Mouse (Mus musculus) G1E (cell line): ENCODE results near the gene Gm44805. TPM values are rescaled to one million over a fixed set of nuclear protein-coding genes. Genes with fewer than 3 reads are reported as not detected.

Experiments used
- ATAC-seq: 2 replicates; pipeline ENCODE4 v1.8.0; 2016; ENCODE audit warnings: mild to moderate bottlenecking; ENCODE audit not compliant: insufficient number of reproducible peaks, poor library complexity, low FRiP score, severe bottlenecking; ENCODE audit errors: extremely low read depth
- DNase-seq: peaks from one replicate; pipeline ENCODE4 v3.0.0; 2012; ENCODE audit warnings: low spot score
- H3K27me3 ChIP-seq: 2 replicates; pipeline ENCODE4 v1.6.1; 2012; ENCODE audit warnings: mild to moderate bottlenecking, low read length, inconsistent platforms; ENCODE audit not compliant: insufficient read depth
- H3K36me3 ChIP-seq: replicated peaks from 2 replicates; pipeline ENCODE3; 2012; ENCODE audit warnings: mild to moderate bottlenecking, inconsistent platforms
- H3K4me1 ChIP-seq: 2 replicates; pipeline ENCODE4 v1.6.1; 2012; ENCODE audit warnings: low read depth, low read length, inconsistent platforms, mixed read lengths; ENCODE audit not compliant: insufficient read depth
- H3K4me3 ChIP-seq: 2 replicates; pipeline ENCODE4 v1.5.1; 2012; ENCODE audit warnings: low read depth, mild to moderate bottlenecking, inconsistent platforms, low read length, moderate library complexity, mixed read lengths
- H3K9me3 ChIP-seq: replicated peaks from 2 replicates; pipeline ENCODE4 v1.6.1; 2012; ENCODE audit warnings: inconsistent platforms
- CTCF ChIP-seq: IDR thresholded peaks from 2 replicates; pipeline ENCODE4 v1.5.1; 2012; ENCODE audit warnings: low read depth, low read length, inconsistent platforms, mixed read lengths
- GATA1 ChIP-seq: IDR thresholded peaks from 2 replicates; pipeline ENCODE4 v1.6.1; 2012; ENCODE audit warnings: borderline replicate concordance, low read length, inconsistent platforms, mixed read lengths
- GATA2 ChIP-seq: IDR thresholded peaks from 2 replicates; pipeline ENCODE4 v1.6.1; 2012; ENCODE audit warnings: low read depth, low read length, inconsistent platforms, borderline replicate concordance
- POLR2AphosphoS5 ChIP-seq: IDR thresholded peaks from 2 replicates; pipeline ENCODE4 v1.6.1; 2012; ENCODE audit warnings: low read depth, low read length, inconsistent platforms; ENCODE audit not compliant: insufficient replicate concordance
- TAL1 ChIP-seq: conservative IDR thresholded peaks from 2 replicates; pipeline ENCODE4 v1.6.1; 2012; ENCODE audit warnings: low read depth, low read length, inconsistent platforms, mixed read lengths
- polyA plus RNA-seq: library from polyadenylated mRNA; stranded (reverse); fragments of >175 nt; gene quantifications from 2 replicates; pipeline ENCODE4 v1.2.3, GENCODE M21; 2012
- total RNA-seq, 2 experiments: library from RNA; stranded (forward) in 1 of 2; stranded (reverse) in 1 of 2; fragments of 200-1000 nt in 1 of 2; fragments of >200 nt in 1 of 2; fragmentation: Nextera tagmentation in 1 of 2; gene quantifications; 2 replicates each; pipeline ENCODE4 v1.2.3; 2014 to 2017

Gm44805 gene
- not detected in 2 replicates for total RNA-seq (2014; fragmentation: Nextera tagmentation)
- total RNA-seq (2017): not detected in 2 replicates
- not detected in 2 replicates for polyA plus RNA-seq

GRCm38 (mm10) chr7:19681202-19681694, at the start of gene Gm44805, which contains the start of gene Apoc4:
Gm44805 (minus strand) TSS chr7:19681423.
Apoc4 (minus strand) TSS chr7:19681479.
- H3K4me1 ChIP-seq: peaks cover 17% of the 10 kb centered on the region
- ATAC-seq: no peak
- H3K36me3 ChIP-seq: no peaks in the 10 kb centered on the region
- no peak for DNase-seq
- H3K4me3 ChIP-seq: no peak within 1 kb of the TSS
- H3K27me3 ChIP-seq: peaks cover 10% of the 10 kb centered on the region; the same call in 1 of the 2 replicates
- H3K9me3 ChIP-seq: no peaks in the 10 kb centered on the region
- TF ChIP-seq TAL1 (no peak), GATA1 (no peak), CTCF (no peak), GATA2 (no peak)

DNA sequence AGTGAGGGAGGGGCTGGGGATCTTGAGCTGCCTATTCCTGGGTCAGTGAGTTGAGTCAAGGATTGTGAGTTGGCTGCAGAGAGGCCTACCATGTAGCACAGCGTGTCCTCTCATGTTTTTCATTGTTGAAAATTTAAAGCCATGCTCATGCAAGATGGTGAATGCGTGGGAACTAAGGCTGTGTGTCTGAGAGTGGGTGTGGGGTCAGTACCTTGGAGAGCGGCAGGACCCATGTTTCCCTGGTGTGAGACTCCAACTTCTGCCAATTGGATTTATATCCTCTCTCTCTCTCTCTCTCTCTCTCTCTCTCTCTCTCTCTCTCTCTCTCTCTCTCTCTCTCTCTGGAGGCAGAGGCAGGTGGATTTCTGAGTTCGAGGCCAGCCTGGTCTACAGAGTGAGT, 45.3 kb upstream of the Gm44805 start:
- H3K4me3 ChIP-seq: no peak overlapping the region
- peaks cover 12% of the 10 kb centered on the region for H3K4me1 ChIP-seq
- TF ChIP-seq GATA1 (no peak), CTCF (no peak), TAL1 (no peak), POLR2AphosphoS5 (no peak), GATA2 (no peak)
- ATAC-seq (no peak), DNase-seq (no peak)
- H3K27me3 ChIP-seq: no peaks in the 10 kb centered on the region
- peaks cover 93% of the 10 kb centered on the region for H3K36me3 ChIP-seq
- no peaks in the 10 kb centered on the region for H3K9me3 ChIP-seq

DNA sequence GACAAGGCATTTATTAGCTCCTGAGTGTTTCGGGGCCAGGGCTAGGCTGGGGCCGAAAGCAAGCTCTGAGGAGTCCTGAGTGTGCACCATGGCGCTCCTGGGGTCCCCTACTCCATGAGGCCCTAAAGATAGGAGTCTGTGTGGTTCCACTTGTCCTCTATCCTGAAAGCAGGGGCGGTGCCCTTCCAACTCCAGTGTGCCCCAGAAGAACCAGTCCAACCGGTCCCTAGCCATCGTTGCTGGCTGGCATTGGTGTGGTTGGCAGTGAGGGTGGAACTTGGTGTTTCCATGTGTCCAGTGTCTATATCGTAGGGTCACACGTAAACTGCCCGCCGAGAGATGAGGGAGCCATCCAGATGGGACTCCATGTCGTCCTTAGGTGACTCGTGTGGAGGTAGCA, 42.9 kb upstream of the Gm44805 start:
- H3K27me3 ChIP-seq: no peaks in the 10 kb centered on the region
- ATAC-seq (no peak), DNase-seq (no peak)
- H3K9me3 ChIP-seq: no peaks in the 10 kb centered on the region
- H3K4me1 ChIP-seq: peaks cover 15% of the 10 kb centered on the region
- no peak overlapping the region for H3K4me3 ChIP-seq
- peaks cover 78% of the 10 kb centered on the region for H3K36me3 ChIP-seq
- TF ChIP-seq GATA2: no peak
- TF ChIP-seq CTCF: no peak
- no peak for TF ChIP-seq POLR2AphosphoS5
- TF ChIP-seq TAL1: no peak
- TF ChIP-seq GATA1: no peak

- peaks cover 17% of the 10 kb centered on the region for H3K4me1 ChIP-seq
- DNase-seq (no peak), ATAC-seq (no peak)
- H3K27me3 ChIP-seq: no peaks in the 10 kb centered on the region
- H3K36me3 ChIP-seq: peaks cover 76% of the 10 kb centered on the region
- no peak overlapping the region for H3K4me3 ChIP-seq
- TF ChIP-seq TAL1 (no peak), CTCF (no peak)
- H3K9me3 ChIP-seq: no peaks in the 10 kb centered on the region
Observed at GRCm38 (mm10) chr7:19722754-19723195, 41.6 kb upstream of the Gm44805 start.

DNA sequence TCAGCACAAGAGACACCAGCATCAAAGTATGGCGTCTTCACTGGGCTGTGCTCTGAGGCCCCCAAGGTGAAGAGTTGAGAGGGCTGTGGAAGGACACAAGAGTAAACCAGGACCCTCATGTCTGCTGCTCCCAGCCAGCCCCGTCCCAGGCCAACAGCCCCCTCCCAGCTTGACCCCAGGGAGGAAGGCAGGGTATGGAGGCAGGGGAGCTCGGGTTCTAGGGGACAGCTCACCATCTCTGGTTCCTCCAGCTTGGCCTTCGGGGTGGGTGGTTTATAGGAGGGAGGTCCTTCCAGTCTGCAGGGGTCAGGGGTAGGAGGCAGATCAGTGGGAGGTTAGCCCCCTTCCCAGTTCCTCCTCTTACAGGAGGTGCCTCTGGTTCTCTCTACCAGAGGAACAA, 38.0 kb upstream of the Gm44805 start:
- ATAC-seq (no peak), DNase-seq (no peak)
- H3K27me3 ChIP-seq: no peaks in the 10 kb centered on the region
- peaks cover 49% of the 10 kb centered on the region for H3K36me3 ChIP-seq
- TF ChIP-seq TAL1 (no peak), POLR2AphosphoS5 (no peak), GATA2 (no peak), CTCF (no peak), GATA1 (no peak)
- H3K9me3 ChIP-seq: no peaks in the 10 kb centered on the region
- no peak overlapping the region for H3K4me3 ChIP-seq
- H3K4me1 ChIP-seq: peaks cover 34% of the 10 kb centered on the region

DNA sequence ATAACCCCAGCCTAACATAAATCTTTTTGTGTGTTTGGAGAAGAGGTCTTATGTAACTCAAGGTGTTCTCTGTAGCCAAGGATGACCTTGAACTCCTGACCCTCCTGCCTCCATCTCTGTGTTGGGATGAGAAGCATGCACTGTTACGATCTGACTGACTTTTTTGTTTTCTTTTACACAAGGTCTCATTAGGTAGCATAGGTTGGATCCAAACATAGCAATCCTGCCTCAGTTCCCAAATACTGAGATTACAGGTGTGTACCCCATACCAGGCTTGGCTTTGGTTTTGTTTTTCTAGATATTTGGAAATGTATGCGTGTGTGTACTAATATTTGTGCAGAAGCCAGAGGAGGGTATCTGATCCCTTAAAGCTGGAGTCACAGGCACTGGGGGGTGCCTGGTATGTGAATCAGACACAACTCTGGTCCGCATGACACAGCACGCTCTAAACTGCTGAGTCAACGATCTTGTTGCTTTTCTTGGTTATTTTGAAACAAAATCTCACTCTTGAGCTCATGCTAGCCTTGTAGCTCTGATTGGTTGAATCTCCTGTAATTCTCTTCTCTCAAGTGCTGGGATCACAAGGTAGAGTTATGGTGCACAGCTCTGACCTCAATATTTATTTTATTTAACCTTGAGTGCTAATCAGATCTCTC, 37.2 kb upstream of the Gm44805 start:
- peaks cover 49% of the 10 kb centered on the region for H3K36me3 ChIP-seq
- ATAC-seq: no peak
- H3K4me1 ChIP-seq: peaks cover 37% of the 10 kb centered on the region
- DNase-seq: no peak
- H3K27me3 ChIP-seq: no peaks in the 10 kb centered on the region
- no peaks in the 10 kb centered on the region for H3K9me3 ChIP-seq
- TF ChIP-seq GATA1 (no peak), POLR2AphosphoS5 (no peak)
- no peak overlapping the region for H3K4me3 ChIP-seq

DNA sequence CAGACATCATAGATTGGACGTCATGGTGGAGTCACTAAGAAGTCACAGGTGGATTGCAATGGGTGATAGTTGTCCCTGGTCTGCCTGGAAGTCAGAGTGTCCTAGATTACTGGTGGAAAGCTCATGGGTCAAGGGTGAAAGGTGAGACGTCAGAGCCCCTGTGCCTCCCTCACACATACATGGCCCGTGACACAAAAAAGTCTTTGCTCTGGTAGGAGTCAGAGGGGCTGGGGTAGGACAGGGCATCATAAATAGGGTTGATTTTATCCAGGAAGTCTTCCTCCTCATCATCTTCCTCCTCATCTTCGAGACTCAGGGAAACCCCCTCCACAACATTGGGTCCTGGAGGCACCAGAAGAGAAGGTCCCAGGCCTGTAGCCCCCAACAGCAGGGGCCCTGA, 36.1 kb upstream of the Gm44805 start:
- Histone ChIP-seq H3K4me1 (peaks cover 41% of the 10 kb centered on the region), H3K4me3 (no peak overlapping the region), H3K36me3 (peaks cover 49% of the 10 kb centered on the region), H3K9me3 (no peaks in the 10 kb centered on the region), H3K27me3 (no peaks in the 10 kb centered on the region)
- TF ChIP-seq POLR2AphosphoS5 (no peak), GATA1 (no peak), CTCF (no peak), TAL1 (no peak), GATA2 (no peak)
- DNase-seq: no peak
- ATAC-seq: no peak
